Mouse (Mus musculus) WW6 (cell line): ENCODE measurements around the gene Pnkd.
"Not testable (repeated sequence)": the region's sequence is repeated elsewhere in the genome, so short reads cannot be mapped to it uniquely, and the experiment has no call there.

ENCODE experiments used
- DNase-seq: peaks from one replicate; pipeline ENCODE4 v3.0.0-alpha.2; 2013; ENCODE audit warnings: low read depth, low spot score

The Pnkd gene

GRCm38 (mm10) chr1:74296477-74296876, 11.7 kb downstream of the Pnkd start:
- DNase-seq = no peak

- no peak for DNase-seq
These were observed 12.5 kb downstream of the Pnkd start for GRCm38 (mm10) chr1:74297269-74297668.

- DNase-seq = no peak
These were observed 13.5 kb downstream of the Pnkd start for GRCm38 (mm10) chr1:74298157-74298750.

GRCm38 (mm10) chr1:74298996-74299395, 14.3 kb downstream of the Pnkd start:
- no peak for DNase-seq

- DNase-seq = no peak
These were observed 15.8 kb downstream of the Pnkd start for GRCm38 (mm10) chr1:74300347-74301110.

GRCm38 (mm10) chr1:74302229-74302628, 17.5 kb downstream of the Pnkd start:
- no peak for DNase-seq

GRCm38 (mm10) chr1:74302835-74303234, 18.1 kb downstream of the Pnkd start:
- DNase-seq = no peak

GRCm38 (mm10) chr1:74303509-74304338, 19.0 kb downstream of the Pnkd start:
- DNase-seq = no peak

GRCm38 (mm10) chr1:74304339-74304790, 19.6 kb downstream of the Pnkd start:
- no peak for DNase-seq

GRCm38 (mm10) chr1:74304946-74305345, 20.2 kb downstream of the Pnkd start:
- no peak for DNase-seq

GRCm38 (mm10) chr1:74305522-74305921, 20.8 kb downstream of the Pnkd start, which contains the start of gene Tmbim1:
Gene Tmbim1, minus strand, starts transcription at chr1:74305622.
- DNase-seq = no peak

- DNase-seq = no peak
These were observed 22.4 kb downstream of the Pnkd start for GRCm38 (mm10) chr1:74307146-74307545.

GRCm38 (mm10) chr1:74308001-74308964, 23.6 kb downstream of the Pnkd start:
- no peak for DNase-seq

- DNase-seq = no peak
These were observed 25.0 kb downstream of the Pnkd start for GRCm38 (mm10) chr1:74309767-74310166.

- no peak for DNase-seq
These were observed 28.4 kb downstream of the Pnkd start for GRCm38 (mm10) chr1:74313049-74313692.

GRCm38 (mm10) chr1:74314796-74315195, 30.1 kb downstream of the Pnkd start:
- no peak for DNase-seq

GRCm38 (mm10) chr1:74316114-74316827, 31.5 kb downstream of the Pnkd start:
- no peak for DNase-seq

GRCm38 (mm10) chr1:74318711-74319110, 34.0 kb downstream of the Pnkd start:
- DNase-seq = no peak

GRCm38 (mm10) chr1:74321396-74321795, 36.7 kb downstream of the Pnkd start:
- DNase-seq = no peak

GRCm38 (mm10) chr1:74326916-74327315, 42.2 kb downstream of the Pnkd start:
- DNase-seq = not testable (repeated sequence)
